Mouse (Mus musculus): ENCODE data around the gene Tbcc. TPM values are rescaled to one million over a fixed set of nuclear protein-coding genes. Genes with fewer than 3 reads are reported as not detected.
A peak's percentile ranks its signal among the peaks of the same experiment; 100 is the strongest.

Gene Tbcc
- total RNA-seq, 2 experiments from 2014 or later = 16.0 to 16.6 TPM

DNA sequence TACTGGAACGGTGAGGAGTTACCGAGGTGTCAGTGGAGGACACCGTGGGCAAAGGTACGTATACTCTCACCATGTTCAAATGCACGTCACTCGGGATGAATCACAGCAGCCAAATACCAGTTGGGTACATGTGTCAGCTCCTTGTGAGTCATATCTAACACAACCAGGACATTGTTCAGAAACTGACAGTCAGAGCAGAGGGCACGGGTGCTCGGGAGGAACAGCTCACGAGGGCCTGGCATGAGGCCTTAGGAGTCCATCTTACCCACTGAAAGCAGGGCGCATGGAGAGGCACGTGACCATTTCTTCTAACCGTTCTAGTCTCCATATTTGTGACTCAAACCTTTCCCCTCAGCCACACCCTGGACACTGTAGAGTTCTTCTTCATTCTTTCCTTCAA, 23.6 kb upstream of the Tbcc start:
- no peak for DNase-seq

DNA sequence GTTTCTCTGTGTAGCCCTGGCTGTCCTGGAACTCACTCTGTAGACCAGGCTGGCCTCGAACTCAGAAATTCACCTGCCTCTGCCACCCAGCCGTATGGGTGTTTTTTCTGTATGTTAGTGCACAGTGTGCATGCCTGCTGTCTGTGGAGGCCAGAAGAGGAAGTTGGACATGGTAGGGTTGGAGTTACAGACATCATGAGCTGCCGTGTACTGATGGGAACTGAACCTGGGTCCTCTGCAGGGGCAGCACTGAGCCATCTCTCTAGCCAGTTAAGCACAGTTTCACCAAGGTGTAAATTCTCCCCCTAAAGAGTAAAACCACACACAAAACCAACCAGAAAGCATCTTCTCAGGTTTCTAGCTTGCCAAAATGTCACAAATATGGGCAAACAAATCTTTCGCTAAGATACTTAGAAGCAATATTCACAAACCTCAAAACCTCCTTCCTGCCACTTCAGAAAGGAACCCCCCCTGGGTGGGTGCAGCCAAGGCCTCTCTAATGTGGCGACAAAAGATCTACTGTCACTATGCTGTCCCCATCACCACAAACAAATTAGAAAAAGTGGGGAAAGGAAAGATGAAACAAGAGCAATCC, 20.2 kb upstream of the Tbcc start:
- no peak for DNase-seq

DNA sequence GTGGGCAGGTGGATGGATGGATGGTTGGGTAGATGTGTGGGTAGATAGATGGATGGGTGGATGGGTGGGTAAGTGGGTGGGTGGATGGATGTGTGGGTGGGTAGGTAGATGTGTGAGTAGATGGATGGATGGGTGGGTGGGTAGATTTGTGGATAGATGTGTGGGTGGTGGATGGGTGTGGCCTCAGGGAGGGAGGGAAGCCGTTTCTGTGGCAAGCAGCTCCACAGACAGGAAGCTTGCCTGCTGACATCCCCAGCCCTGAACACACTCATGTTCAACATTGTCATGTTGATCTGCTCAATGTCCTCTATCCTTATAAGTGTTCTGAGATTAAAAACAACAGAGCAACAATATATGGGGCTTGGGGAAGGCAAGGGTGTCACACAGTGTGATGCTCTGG, 19.6 kb upstream of the Tbcc start:
- DNase-seq = no peak

DNA sequence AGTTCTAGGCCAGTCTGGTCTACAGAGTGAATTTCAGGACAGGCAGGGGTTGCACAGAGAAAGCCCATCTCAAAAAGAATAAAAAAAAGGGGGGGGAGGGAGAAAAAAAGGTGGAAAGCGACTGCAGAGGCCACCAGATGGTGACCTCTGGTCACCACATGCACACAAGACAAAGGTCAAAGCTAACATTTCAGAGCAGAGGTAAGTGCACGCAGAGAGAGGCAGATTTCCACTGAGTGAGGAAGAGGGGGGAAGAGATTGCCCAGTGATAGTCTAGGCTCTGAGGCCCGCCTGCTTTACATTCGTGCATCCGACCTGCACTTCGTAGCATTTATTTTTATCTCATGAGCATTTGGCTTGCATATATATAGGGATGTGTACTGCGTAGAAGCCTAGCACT, 17.7 kb upstream of the Tbcc start:
- no peak for DNase-seq

GRCm38 (mm10) chr17:46874133-46874532, 16.4 kb upstream of the Tbcc start:
- DNase-seq = peak; percentile 67 to 82

DNA sequence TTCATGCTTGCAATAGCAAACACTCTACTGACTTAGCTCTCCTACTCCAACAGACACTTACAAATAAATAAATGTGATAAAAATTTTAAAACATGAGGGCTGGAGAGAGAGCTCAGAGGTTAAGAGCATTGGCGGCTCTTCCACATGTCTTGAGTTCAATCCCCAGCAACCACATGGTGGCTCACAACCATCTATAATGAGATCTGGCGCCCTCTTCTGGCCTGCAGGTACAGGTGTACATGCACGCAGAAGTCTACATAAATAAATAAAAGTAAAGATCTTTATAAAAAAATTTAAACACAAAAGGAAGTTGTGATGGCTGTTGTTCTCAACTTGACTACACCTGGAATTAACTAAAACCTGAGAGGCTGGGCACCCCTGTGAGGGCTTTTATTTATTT, 14.9 kb upstream of the Tbcc start:
- DNase-seq = no peak

GRCm38 (mm10) chr17:46876371-46876950, 14.0 kb upstream of the Tbcc start:
- no peak for DNase-seq

- DNase-seq = no peak
These were observed 13.4 kb upstream of the Tbcc start for GRCm38 (mm10) chr17:46877061-46877460.

DNA sequence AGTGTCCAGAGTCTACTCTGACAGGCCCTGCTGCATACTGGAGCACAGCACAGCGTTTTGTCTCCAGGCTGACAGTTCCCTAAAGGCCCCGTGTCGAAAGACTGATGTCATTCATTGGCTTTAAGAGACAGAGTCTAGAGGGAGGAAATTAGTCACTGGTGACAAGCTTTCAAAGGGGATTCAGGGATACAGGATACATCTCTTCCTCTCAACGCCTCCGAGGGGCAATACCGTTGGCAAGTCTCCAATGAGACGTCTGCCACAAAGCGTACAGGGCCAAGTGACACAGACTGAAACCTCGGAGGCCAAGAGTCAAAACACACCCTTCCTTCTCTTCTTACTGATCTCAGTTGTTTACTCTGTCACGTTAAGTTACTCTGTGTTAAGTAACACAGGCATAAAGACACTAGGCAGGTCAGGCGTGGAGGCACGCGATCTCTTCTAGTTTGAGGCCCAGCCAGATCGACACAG, 10.6 kb upstream of the Tbcc start:
- peak; percentile 83 to 92 for DNase-seq

- DNase-seq = no peak
These were observed 10.2 kb upstream of the Tbcc start for GRCm38 (mm10) chr17:46880322-46880721.

GRCm38 (mm10) chr17:46881728-46882127, 8.8 kb upstream of the Tbcc start:
- DNase-seq = no peak

DNA sequence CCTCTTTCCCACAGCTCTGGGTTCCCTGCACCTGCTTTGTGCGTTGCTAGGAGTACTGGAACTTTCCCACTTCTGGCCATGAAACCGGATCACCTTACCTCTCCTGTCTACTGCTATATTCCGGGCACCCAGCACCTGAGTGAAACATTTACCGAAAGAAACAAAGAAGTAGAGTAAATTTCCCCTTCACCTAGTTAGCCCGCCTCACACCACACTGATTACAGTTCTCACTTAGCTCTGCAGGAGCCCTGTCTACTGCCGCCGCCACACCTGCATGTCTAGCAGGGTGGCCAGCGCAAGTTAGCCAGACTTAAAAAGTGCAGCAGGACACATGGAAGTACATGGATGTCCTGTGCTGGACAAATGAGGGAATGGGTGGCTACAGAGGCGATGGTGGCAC, 7.4 kb upstream of the Tbcc start:
- no peak for DNase-seq

- DNase-seq = no peak
These were observed 5.7 kb upstream of the Tbcc start for GRCm38 (mm10) chr17:46884766-46885165.

GRCm38 (mm10) chr17:46885218-46885909, 5.1 kb upstream of the Tbcc start:
- no peak for DNase-seq

DNA sequence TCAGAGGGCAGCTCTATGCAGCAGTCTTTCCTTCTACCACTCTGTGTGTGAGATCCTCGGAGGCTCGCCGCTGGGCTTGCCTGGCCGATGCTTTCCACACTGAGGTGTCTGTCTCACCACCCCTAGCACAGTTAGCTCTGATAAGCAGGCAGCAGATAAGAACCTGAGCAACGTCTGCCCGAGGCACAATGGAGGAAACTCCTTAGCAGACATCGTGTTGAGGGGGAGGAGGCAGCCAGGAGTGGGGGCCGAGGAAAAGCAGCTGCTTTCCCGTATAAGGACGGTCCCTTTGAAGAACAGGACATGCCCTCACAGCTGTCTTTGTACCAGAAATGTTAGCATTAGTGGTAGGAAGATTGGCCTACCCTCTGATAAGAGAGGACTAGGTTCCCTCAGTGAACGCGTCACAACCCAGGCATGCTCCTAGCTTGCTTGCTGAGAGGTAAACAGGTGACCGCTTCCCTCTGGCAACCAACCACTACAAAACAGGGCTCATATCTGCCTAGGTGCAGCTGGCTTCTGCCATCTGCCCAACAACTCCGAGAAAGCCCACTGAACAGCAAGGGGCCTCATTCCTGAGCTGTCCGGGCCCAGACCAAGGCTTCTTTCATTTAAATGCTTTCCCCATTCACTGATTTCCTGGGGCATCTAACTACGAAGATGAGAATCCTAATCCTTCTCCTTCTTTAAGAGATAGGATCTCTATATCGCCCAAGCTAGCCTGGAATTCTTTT, 4.4 kb upstream of the Tbcc start:
- DNase-seq = no peak

- peak; percentile 59 to 65 for DNase-seq
These were observed 1.8 kb upstream of the Tbcc start for GRCm38 (mm10) chr17:46888511-46889212.

DNA sequence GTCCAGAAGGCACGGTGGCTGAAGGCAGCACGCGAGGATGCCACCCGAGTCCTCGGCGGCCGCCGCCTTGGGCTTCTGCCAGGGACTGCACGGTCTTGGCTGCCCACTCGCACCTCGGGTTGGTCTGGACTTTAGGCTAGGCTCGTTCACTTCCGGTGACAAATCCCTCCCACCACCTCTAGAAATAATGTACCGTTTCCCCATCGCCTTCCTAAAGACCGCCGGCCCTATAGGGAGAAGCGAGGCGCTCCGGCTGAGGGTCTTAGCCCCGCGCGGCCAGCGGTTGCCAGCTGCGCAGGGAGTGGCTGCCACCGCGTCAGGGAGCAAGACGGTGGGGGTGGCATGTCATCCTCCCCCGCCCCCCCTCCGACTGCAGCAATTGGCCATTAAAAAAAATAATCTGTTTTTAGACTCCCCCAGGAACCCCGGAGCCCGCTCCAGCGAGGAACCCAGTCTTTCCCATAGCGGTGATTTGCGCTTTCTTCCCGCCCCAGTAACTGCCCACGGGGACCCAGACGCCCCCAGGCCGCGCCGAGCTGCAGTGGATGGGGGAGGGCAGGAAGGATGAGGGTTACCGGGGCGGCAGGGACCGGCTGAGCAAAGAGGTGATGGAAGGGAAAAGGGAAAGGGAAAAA, 917 bp upstream of the Tbcc start:
- DNase-seq = peak; percentile 85 to 88

- DNase-seq = peak; percentile 50 to 65
These were observed 535 bp downstream of the Tbcc start for GRCm38 (mm10) chr17:46890843-46891594.

GRCm38 (mm10) chr17:46895426-46895825, 4.9 kb downstream of the Tbcc start:
- peak; percentile 47 to 73 for DNase-seq

- DNase-seq = peak in 1 of 2 experiments; percentile 51
These were observed 6.9 kb downstream of the Tbcc start for GRCm38 (mm10) chr17:46897221-46897950.

Measured in heart, adult 18-20 months (tissue).